Mouse (Mus musculus) lung, adult 2 months (tissue): ENCODE measurements at regions not wholly inside any gene's neighbourhood (a gene's known extent, or its start where the extent isn't known, plus 50 kb on each side); places are given as distances from the start of the nearest gene placed in this dataset.

Experiments used
- CTCF ChIP-seq: fragments of 200-500 bp; IDR thresholded peaks from 2 replicates; pipeline ENCODE4 v1.5.1; 2011; ENCODE audit warnings: mild to moderate bottlenecking, low read length, control low read depth; ENCODE audit not compliant: insufficient read depth
- POLR2A ChIP-seq: fragments of 200-500 bp; IDR thresholded peaks from 2 replicates; pipeline ENCODE4 v1.6.1; 2011; ENCODE audit warnings: low read depth, mild to moderate bottlenecking, control low read depth, low read length, borderline replicate concordance; ENCODE audit errors: extremely low read depth

GRCm38 (mm10) chr7:71107101-71107500 is 244.2 kb downstream of the Gm10295 start:
- TF ChIP-seq POLR2A (no peak), CTCF (no peak)
